Mouse (Mus musculus) CD8-positive naive resting alpha-beta T cell, adult 57 days (primary cell): Measurements from ENCODE around the gene Gm5737. TPM values are rescaled to one million over a fixed set of nuclear protein-coding genes. Genes with fewer than 3 reads are reported as not detected.

Source experiments
- total RNA-seq: library from RNA; stranded (reverse); gene quantifications from one replicate; pipeline ENCODE4 v1.2.4, GENCODE M21; 2023

Gene Gm5737
- total RNA-seq, result not detected

GRCm38 (mm10) chr7:120811834-120812415, at the start of gene Gm5737:
Gene Gm5737 (plus strand): TSS chr7:120812365.

GRCm38 (mm10) chr7:120842345-120843036, 30.3 kb downstream of the Gm5737 start, which contains the start of gene Eef2k:
Gene Eef2k (plus strand): TSS chr7:120842831.

Other genes starting within 250 kb of the Gm5737 start
- gene Uqcrc2, start 177.2 kb upstream of the Gm5737 start, total RNA-seq, result 83.0 TPM
- not detected for gene Pdzd9, start 142.0 kb upstream of the Gm5737 start, total RNA-seq
- 16.1 TPM for gene Mosmo, start 134.7 kb upstream of the Gm5737 start, total RNA-seq
- not detected for gene Vwa3a, start 73.0 kb upstream of the Gm5737 start, total RNA-seq
- 12.8 TPM for gene Eef2k, start 30.5 kb downstream of the Gm5737 start, total RNA-seq
- 32.3 TPM for gene Polr3e, start 105.4 kb downstream of the Gm5737 start, total RNA-seq
- 26.3 TPM for gene Cdr2, start 169.9 kb downstream of the Gm5737 start, total RNA-seq
- 2.1 TPM for gene Mfsd13b, start 170.1 kb downstream of the Gm5737 start, total RNA-seq
- 122 TPM for gene Mettl9, start 222.1 kb downstream of the Gm5737 start, total RNA-seq